Mouse (Mus musculus): ENCODE data around the gene C1qtnf3. TPM values are rescaled to one million over a fixed set of nuclear protein-coding genes. Genes with fewer than 3 reads are reported as not detected.
A peak's percentile ranks its signal among the peaks of the same experiment; 100 is the strongest.

The C1qtnf3 gene
- 1 to 10 TPM; 3.6 to 4.6 TPM for total RNA-seq (2021)
- long read RNA-seq, experiment 1, partial matches to known transcripts: 1 of 1 reads
- long read RNA-seq, experiment 1, other reads (novel, unspliced or antisense): 0 of 1 reads
- long read RNA-seq, experiment 2, partial matches to known transcripts: 0 of 6 reads
- long read RNA-seq, experiment 2, other reads (novel, unspliced or antisense): 0 of 6 reads

GRCm38 (mm10) chr15:10951951-10952759 is at the start of gene C1qtnf3:
C1qtnf3 (plus strand) TSS chr15:10952332.
- peak; percentile 24 for DNase-seq

GRCm38 (mm10) chr15:10902360-10902759 is 49.8 kb upstream of the C1qtnf3 start:
- DNase-seq: no peak

DNA sequence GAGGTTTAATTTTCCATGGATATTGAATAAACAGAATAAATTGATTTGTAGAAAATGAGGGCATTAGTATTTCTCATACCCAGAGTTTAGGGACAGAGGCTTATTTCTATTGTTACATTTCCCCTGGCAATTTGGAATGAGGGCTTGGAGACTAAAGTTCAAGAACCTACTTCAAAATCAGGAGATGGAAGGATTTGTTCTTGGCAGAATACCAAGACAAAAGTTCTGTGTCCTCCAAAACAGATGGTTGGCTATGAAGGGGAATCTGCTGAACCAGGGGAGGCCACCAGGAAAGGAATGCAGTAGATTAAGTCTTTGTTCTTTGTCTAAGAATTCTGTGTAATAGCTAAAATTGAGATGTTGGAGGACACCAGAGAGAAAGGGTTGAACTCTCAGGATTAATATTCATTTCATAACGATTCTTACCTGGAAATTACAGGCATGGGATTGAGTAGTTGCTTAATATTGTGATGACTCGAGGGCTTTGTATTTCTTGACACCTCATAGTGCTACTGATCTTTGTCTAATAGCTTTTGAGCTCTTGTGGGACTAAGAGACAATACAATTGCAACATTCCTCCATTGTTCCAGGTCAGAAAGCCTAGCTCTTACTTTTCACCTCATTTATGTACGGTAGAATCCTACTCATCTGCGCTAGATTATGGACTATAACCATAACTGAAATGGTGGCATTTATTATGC is 35.4 kb upstream of the C1qtnf3 start:
- no peak for DNase-seq

- DNase-seq: no peak
Observed at GRCm38 (mm10) chr15:10917312-10917660, 34.8 kb upstream of the C1qtnf3 start.

GRCm38 (mm10) chr15:10920212-10920611 is 31.9 kb upstream of the C1qtnf3 start:
- no peak for DNase-seq

- no peak for DNase-seq
Observed at GRCm38 (mm10) chr15:10921064-10921463, 31.1 kb upstream of the C1qtnf3 start.

- DNase-seq: no peak
Observed at GRCm38 (mm10) chr15:10922061-10922460, 30.1 kb upstream of the C1qtnf3 start.

DNA sequence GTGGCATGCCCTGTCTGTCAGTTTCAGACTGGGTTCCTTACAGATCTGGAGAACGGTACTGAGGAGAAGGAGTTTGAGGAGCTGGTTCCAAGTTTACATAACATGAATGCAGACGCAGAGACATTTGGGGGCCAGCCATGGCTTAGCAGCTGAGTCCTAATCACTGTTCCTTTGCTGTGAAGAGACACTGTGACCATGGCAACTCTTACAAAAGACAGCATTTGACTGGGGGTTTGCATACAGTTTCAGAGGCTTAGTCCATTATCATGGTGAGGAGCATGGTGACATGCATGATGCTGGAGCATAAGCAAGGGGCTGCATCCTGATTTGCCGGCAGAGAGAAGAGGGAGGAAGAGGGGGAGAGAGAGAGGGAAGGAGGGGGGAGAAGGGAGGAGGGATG is 29.6 kb upstream of the C1qtnf3 start:
- DNase-seq: no peak

DNA sequence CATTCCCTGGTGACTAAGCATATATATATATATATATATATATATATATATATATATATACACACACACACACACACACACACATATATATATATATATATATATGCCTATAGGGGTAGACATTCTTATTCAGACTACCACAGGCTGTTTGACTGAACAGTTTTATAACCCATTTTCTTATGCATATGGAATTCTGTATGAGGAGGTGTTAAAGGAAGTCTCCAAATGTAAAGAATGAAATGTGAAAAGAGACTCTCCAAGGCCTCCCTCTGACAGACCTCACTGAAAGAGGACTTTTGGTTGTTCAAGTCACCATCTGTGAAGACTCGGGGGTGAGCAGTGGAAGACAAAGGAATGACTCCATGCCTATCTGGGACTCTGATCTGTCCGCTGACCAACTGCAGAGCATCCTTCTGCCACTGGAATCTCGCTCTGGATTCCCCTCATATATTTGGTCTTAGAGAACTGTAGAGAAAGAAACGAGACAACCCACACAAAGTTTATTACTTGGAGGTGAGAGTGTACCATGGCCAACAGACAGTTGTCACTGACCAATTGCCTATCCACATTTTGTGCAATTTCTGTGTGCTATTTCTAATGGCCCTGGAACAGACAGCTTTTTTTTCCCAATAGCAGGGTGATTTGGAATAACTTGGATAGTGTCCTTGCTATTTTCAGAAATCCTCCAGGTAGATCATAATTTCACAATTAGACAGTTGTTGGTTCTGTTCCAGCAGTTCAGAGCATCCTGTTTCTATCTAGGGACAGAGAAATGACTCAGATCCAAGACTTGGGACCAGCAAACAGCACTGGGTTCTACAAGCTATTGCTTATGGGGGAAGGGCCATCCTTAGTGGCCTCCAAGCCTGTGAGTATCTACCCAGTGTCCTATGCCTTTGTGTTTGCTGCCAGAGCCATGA is 28.8 kb upstream of the C1qtnf3 start:
- DNase-seq: no peak

GRCm38 (mm10) chr15:10927325-10927724 is 24.8 kb upstream of the C1qtnf3 start:
- no peak for DNase-seq

DNA sequence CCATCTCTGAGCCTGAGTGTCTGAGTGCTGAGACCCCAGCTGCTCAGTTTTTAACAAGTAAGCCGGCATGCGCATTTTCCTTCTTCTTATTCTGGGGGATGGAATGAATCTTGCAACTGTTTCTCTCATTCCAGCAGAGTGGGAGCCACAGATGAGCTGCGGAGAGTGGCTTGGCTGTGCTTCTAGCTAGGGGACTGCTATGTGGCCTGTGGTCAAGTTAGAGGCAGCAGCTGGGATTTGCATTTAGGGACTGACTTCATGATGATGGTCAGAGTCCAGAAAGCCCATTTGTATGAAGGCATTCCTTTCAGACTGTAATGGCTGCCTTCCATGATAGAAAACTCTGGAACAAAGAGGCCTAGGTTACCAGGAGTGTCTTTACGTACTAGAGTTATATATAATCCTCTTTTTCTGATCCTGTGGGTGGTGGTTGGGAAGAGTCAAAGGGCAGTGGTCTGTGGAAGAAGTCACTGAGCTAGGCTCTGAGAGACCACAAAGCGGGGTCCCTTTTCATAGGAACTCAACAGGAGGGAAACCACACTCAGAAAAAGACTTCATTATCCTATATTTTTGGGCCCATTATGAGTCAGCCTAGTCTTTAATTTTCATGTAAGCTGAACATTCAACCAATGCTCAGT is 23.4 kb upstream of the C1qtnf3 start:
- DNase-seq: peak; percentile 19

DNA sequence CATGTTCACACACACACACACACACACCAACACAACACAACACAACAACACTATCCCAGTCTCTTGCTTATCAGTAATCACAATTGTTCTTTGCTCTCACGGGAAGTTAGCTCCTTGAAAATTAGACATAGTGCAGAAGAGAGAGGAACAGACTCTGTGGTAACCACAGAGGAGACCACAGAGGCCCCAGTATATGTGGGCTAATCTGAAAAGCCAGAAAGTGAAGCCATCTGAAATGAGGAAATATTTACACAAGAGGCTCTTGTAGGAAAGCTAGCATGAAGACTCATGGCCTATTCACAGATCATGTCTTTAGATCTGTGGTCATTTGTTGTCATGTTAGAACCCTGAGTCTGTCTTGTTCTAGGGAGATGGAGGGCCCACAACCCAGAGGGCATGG is 18.2 kb upstream of the C1qtnf3 start:
- DNase-seq: no peak

GRCm38 (mm10) chr15:10940148-10941108 is 11.7 kb upstream of the C1qtnf3 start:
- peak; percentile 20 for DNase-seq

DNA sequence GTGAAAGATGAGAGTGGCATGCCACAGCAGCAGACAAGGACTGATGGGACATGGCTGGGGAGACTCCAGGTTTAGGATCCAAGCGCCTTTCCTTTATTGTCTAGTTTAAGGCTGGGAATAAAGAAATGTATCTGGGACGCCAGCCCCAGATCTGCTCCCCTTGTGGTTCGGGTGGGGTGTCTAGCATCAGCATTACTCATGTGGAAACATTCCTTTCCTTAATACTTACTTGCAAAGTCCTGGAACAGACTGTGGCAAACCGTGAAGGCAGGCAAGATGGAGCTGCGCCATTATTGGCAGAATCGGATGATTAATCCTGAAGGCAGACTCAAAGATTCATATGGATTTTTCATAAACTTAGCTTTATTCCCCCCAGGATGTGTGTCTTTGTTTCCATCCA is 10.2 kb upstream of the C1qtnf3 start:
- no peak for DNase-seq

GRCm38 (mm10) chr15:10947852-10948251 is 4.3 kb upstream of the C1qtnf3 start:
- DNase-seq: no peak

- DNase-seq: no peak
Observed at GRCm38 (mm10) chr15:10952760-10953305, 701 bp downstream of the C1qtnf3 start.

DNA sequence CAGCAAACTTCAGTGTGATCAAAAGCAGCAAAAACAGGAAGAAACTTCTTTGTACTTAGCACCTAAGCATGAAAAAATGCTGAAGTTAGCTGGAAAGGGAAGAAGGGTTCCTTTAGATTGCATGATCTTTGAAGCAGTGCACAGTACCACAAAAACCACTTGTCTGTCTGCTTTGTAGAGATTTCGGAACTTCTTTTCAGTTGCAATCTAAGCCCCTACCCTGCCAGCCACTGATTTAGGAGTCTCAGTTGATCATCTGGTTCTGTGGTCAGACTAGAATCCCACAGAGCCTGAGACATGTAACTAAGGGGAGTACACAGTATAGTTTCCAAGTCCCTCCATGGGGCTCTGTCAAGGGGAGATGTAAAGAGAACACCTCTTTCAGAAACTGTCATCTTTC is 1.3 kb downstream of the C1qtnf3 start:
- DNase-seq: no peak

GRCm38 (mm10) chr15:10954381-10955016 is 2.4 kb downstream of the C1qtnf3 start:
- no peak for DNase-seq

- DNase-seq: no peak
Observed at GRCm38 (mm10) chr15:10955156-10955555, 3.0 kb downstream of the C1qtnf3 start.

DNA sequence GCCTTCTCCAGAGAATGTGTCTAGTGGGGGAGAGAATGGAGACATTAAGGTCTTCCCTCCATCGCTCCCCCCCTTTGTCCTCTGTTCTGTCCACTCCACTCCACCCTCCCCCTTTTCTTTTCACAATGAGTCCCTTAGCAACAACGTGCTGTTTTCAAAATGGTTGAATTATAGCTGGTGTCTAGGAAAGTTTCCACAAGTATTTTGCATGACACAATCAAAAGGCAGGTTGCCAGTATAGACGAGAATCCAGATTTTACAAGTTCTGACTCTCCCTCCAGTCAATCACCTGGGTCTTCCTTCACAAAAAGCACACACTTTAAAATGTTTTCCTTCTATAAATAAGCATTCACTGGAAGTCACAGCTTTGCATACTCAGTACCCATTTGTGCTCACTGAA is 4.6 kb downstream of the C1qtnf3 start:
- no peak for DNase-seq
